In the genomic region with DNA sequence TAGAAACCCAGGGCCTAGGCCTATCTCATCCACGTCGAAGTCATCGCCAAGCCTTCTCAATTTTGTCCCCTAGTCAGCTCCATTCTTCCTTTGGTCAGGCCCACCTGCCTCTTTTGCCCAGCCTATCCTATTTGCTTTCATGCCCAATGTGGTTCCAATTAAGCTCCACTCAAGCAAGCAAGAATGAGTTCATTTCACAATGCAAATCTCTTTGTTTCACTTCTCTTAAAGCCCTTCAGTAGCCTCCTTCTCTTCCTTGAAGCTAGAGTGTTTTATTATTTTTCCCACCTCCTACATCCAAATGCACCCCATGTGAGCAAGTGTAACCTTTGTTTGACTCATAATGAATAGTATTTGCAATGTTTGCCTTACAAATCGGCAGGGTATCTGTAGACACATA, we compare ENCODE assay signal across 22 mouse cellular contexts. TPM values are rescaled to one million over a fixed set of nuclear protein-coding genes. Genes with fewer than 3 reads are reported as not detected.
DNase-seq lines count a peak whose midpoint lies in the region; ATAC-seq and TF ChIP-seq lines count a peak whose summit lies in the region.
"Had no signal": no experiment of that assay in that cellular context is flagged by ENCODE, and none has a peak within 500 bp of the region (broad histone marks: within the 10 kb centered on the region; RNA-seq: fewer than 3 reads in every experiment).

No protein-coding gene starts in this region.

- DNase-seq in testis, postnatal 10 days (ENCODE audit: low spot score), result no peak
- DNase-seq in B cell, adult 2 months, result peak; percentile 17 to 28
- peak; percentile 62 for DNase-seq in splenic B cell, adult 2 months (ENCODE audit: low read depth, low spot score)
- no peak for DNase-seq in adrenal gland, adult 18-20 months (ENCODE audit: low spot score in 2 of 2)
- DNase-seq in heart, embryonic 10.5 days (ENCODE audit: low spot score), result no peak
- no peak for DNase-seq in yolk sac, embryonic 10.5 days (ENCODE audit: low spot score)
- DNase-seq: adrenal gland, postnatal 25 days; cerebellum, adult 11-12 months; cerebellum, adult 2 months; cerebellum, adult 9-10 months; cerebellum, postnatal 10 days; cerebellum, postnatal 25 days; forebrain, postnatal 0 days had no signal

- no peak for TF ChIP-seq CTCF in testis, adult 2 months (IDR thresholded peaks at IDR 0.05; ENCODE audit: control insufficient read depth, insufficient read depth, insufficient replicate concordance, low read depth, low read length)

- ATAC-seq in granulocyte monocyte progenitor cell, adult 5-6 weeks (replicated peaks; ENCODE audit: poor library complexity, severe bottlenecking), result peak; percentile 37
- ATAC-seq: activated CD4-positive, CD25-positive, alpha-beta regulatory T cell, adult 4 months; forebrain, embryonic 13.5 days; forebrain, embryonic 15.5 days; forebrain, postnatal 0 days; Patski had no signal

- H3K4me3 ChIP-seq in testis, adult 2 months (ENCODE audit: control insufficient read depth, low read depth, low read length), result no peak overlapping the region
- H3K4me3 ChIP-seq in heart, embryonic 10.5 days, result no peak overlapping the region
- H3K4me3 ChIP-seq: embryonic facial prominence, embryonic 10.5 days; embryonic facial prominence, embryonic 12.5 days; forebrain, embryonic 13.5 days; forebrain, embryonic 15.5 days had no signal

- H3K36me3 ChIP-seq in testis, adult 2 months (ENCODE audit: control insufficient read depth, insufficient read depth, low read length), result no peaks in the 10 kb centered on the region
- H3K36me3 ChIP-seq in splenic B cell, adult 2 months (ENCODE audit: control insufficient read depth, insufficient read depth, low read length, poor library complexity, severe bottlenecking), result no peaks in the 10 kb centered on the region
- no peaks in the 10 kb centered on the region for H3K36me3 ChIP-seq in heart, embryonic 10.5 days
- H3K36me3 ChIP-seq: embryonic facial prominence, embryonic 10.5 days; embryonic facial prominence, embryonic 12.5 days; forebrain, embryonic 15.5 days; G1E had no signal

- no peaks in the 10 kb centered on the region; the same call in 1 of the 2 replicates for H3K4me1 ChIP-seq in testis, adult 2 months (ENCODE audit: control insufficient read depth, insufficient read depth, low read length)
- H3K4me1 ChIP-seq in heart, embryonic 10.5 days, result peaks cover 18% of the 10 kb centered on the region
- H3K4me1 ChIP-seq: embryonic facial prominence, embryonic 12.5 days; forebrain, embryonic 13.5 days; forebrain, embryonic 15.5 days had no signal

- WGBS in heart, embryonic 10.5 days, result 90% methylated on average over 4 of the region's 4 CpGs

- no peak for TF ChIP-seq POLR2A in testis, adult 2 months (IDR thresholded peaks at IDR 0.05; ENCODE audit: control insufficient read depth, low read depth, low read length)

- H3K27ac ChIP-seq in testis, adult 2 months (ENCODE audit: control insufficient read depth, insufficient read depth, low read depth, low read length), result peak overlapping the region; percentile 79
- H3K27ac ChIP-seq in heart, embryonic 10.5 days, result no peak overlapping the region
- H3K27ac ChIP-seq: embryonic facial prominence, embryonic 10.5 days; embryonic facial prominence, embryonic 12.5 days; forebrain, embryonic 13.5 days; forebrain, embryonic 15.5 days had no signal

- no peaks in the 10 kb centered on the region for H3K9me3 ChIP-seq in heart, embryonic 10.5 days
- H3K9me3 ChIP-seq: embryonic facial prominence, embryonic 10.5 days; embryonic facial prominence, embryonic 12.5 days; forebrain, embryonic 13.5 days; forebrain, embryonic 15.5 days; G1E had no signal

- H3K27me3 ChIP-seq in testis, adult 2 months (ENCODE audit: control insufficient read depth, insufficient read depth, low read length), result no peaks in the 10 kb centered on the region
- no peaks in the 10 kb centered on the region for H3K27me3 ChIP-seq in splenic B cell, adult 2 months (ENCODE audit: control insufficient read depth, insufficient read depth, low read length, poor library complexity, severe bottlenecking)
- H3K27me3 ChIP-seq in heart, embryonic 10.5 days (ENCODE audit: insufficient read depth, poor library complexity, severe bottlenecking), result no peaks in the 10 kb centered on the region
- H3K27me3 ChIP-seq: embryonic facial prominence, embryonic 12.5 days; forebrain, embryonic 13.5 days; forebrain, embryonic 15.5 days; Patski had no signal

RNA-seq across cellular contexts. Expression of a gene that starts 50.6 kb away (rescaled TPM):
- 7.6 and 8.8 TPM in 2 replicates for polyA plus RNA-seq in testis, adult 2 months (2012; rRNA removed)
- total RNA-seq in granulocyte monocyte progenitor cell, adult 5-6 weeks (2014; fragmentation: Nextera tagmentation), result not detected in 2 replicates
- total RNA-seq in granulocyte monocyte progenitor cell, adult 5-6 weeks (2017), result 0.15 and 1.3 TPM in 2 replicates
- 10 to 100 TPM; 39.1 to 43.0 TPM for total RNA-seq in adrenal gland, adult 18-20 months (2021)
- 14.6 and 20.5 TPM in 2 replicates for polyA plus RNA-seq in heart, embryonic 10.5 days (2016; fragmentation: Nextera tagmentation; extraction: Ambion mirVana)
- polyA plus RNA-seq: G1E had no signal

Comparison
In these comparisons a context has a peak if more than half of its experiments do, and no peak if none do; other contexts are left out.
1. DNase-seq: peak in B cell, adult 2 months (2 of 2) and splenic B cell, adult 2 months (single experiment); none in testis, postnatal 10 days (single experiment), adrenal gland, adult 18-20 months (0 of 2), heart, embryonic 10.5 days (single experiment) and yolk sac, embryonic 10.5 days (single experiment).
2. RNA of a gene that starts 50.6 kb away (total RNA-seq): 39.1 to 43.0 TPM in adrenal gland, adult 18-20 months; 0.15 to 1.3 TPM in granulocyte monocyte progenitor cell, adult 5-6 weeks; every median in the first group is over 10 times any median in the second.